Mouse (Mus musculus): Measurements from ENCODE around the gene Pink1.

DNA sequence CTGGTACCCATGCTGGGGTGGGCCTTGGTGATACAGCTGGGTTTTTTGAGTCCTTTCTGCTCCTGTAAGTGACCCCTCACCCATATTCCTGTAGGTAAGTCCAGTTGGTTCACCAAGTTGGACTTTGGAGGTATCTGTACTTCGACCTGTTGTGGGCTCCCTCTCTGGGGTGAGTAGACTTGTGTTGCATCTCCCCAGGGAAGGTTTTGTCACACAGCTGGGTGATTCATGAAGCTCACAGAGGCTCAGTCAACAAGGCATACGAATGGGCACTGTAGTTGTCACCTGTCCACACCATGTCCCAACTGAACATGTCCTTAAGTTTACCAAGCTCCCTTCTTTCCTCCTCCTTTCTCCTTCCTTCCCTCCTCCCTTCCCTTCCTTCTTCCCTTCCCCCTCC, 40.5 kb upstream of the Pink1 start:
- TF ChIP-seq POLR2A (IDR thresholded peaks at IDR 0.05; ENCODE audit: borderline replicate concordance, extremely low read depth, low read depth, low read length), result no peak
- TF ChIP-seq CTCF (IDR thresholded peaks at IDR 0.05; ENCODE audit: insufficient read depth, low read length), result no peak

Measured in lung, adult 2 months (tissue).